Mouse (Mus musculus): ENCODE results near the gene Cmklr1.

Cmklr1 gene

GRCm38 (mm10) chr5:113650035-113650865, at the start of gene Cmklr1:
Cmklr1 (minus strand) TSS chr5:113650426.
- in situ Hi-C loops (cut with MboI; ENCODE audit: low sequenced_read_pairs) = no loop called here

GRCm38 (mm10) chr5:113694415-113694814, 44.2 kb upstream of the Cmklr1 start:
- in situ Hi-C loops (cut with MboI; ENCODE audit: low sequenced_read_pairs) = no loop called here

GRCm38 (mm10) chr5:113694000-113694399, 43.8 kb upstream of the Cmklr1 start:
- in situ Hi-C loops (cut with MboI; ENCODE audit: low sequenced_read_pairs) = no loop called here

GRCm38 (mm10) chr5:113693196-113693755, 43.0 kb upstream of the Cmklr1 start:
- in situ Hi-C loops (cut with MboI; ENCODE audit: low sequenced_read_pairs) = no loop called here

GRCm38 (mm10) chr5:113690866-113691265, 40.6 kb upstream of the Cmklr1 start:
- in situ Hi-C loops (cut with MboI; ENCODE audit: low sequenced_read_pairs) = no loop called here

GRCm38 (mm10) chr5:113690069-113690548, 39.9 kb upstream of the Cmklr1 start:
- in situ Hi-C loops (cut with MboI; ENCODE audit: low sequenced_read_pairs) = no loop called here

GRCm38 (mm10) chr5:113687514-113687913, 37.3 kb upstream of the Cmklr1 start:
- in situ Hi-C loops (cut with MboI; ENCODE audit: low sequenced_read_pairs) = no loop called here

GRCm38 (mm10) chr5:113685471-113685870, 35.2 kb upstream of the Cmklr1 start:
- in situ Hi-C loops (cut with MboI; ENCODE audit: low sequenced_read_pairs) = no loop called here

GRCm38 (mm10) chr5:113683246-113683645, 33.0 kb upstream of the Cmklr1 start:
- in situ Hi-C loops (cut with MboI; ENCODE audit: low sequenced_read_pairs) = no loop called here

GRCm38 (mm10) chr5:113682472-113682871, 32.2 kb upstream of the Cmklr1 start:
- in situ Hi-C loops (cut with MboI; ENCODE audit: low sequenced_read_pairs) = no loop called here

- in situ Hi-C loops (cut with MboI; ENCODE audit: low sequenced_read_pairs) = no loop called here
Measured at GRCm38 (mm10) chr5:113681219-113681618, 31.0 kb upstream of the Cmklr1 start.

- in situ Hi-C loops (cut with MboI; ENCODE audit: low sequenced_read_pairs) = no loop called here
Measured at GRCm38 (mm10) chr5:113679509-113679908, 29.3 kb upstream of the Cmklr1 start.

- in situ Hi-C loops (cut with MboI; ENCODE audit: low sequenced_read_pairs) = no loop called here
Measured at GRCm38 (mm10) chr5:113678743-113679452, 28.7 kb upstream of the Cmklr1 start.

- in situ Hi-C loops (cut with MboI; ENCODE audit: low sequenced_read_pairs) = no loop called here
Measured at GRCm38 (mm10) chr5:113677541-113677940, 27.3 kb upstream of the Cmklr1 start.

GRCm38 (mm10) chr5:113674851-113675250, 24.6 kb upstream of the Cmklr1 start:
- in situ Hi-C loops (cut with MboI; ENCODE audit: low sequenced_read_pairs) = no loop called here

- in situ Hi-C loops (cut with MboI; ENCODE audit: low sequenced_read_pairs) = no loop called here
Measured at GRCm38 (mm10) chr5:113672456-113672855, 22.2 kb upstream of the Cmklr1 start.

- in situ Hi-C loops (cut with MboI; ENCODE audit: low sequenced_read_pairs) = no loop called here
Measured at GRCm38 (mm10) chr5:113670597-113670996, 20.4 kb upstream of the Cmklr1 start.

GRCm38 (mm10) chr5:113670110-113670509, 19.9 kb upstream of the Cmklr1 start:
- in situ Hi-C loops (cut with MboI; ENCODE audit: low sequenced_read_pairs) = no loop called here

GRCm38 (mm10) chr5:113664629-113665195, 14.5 kb upstream of the Cmklr1 start:
- in situ Hi-C loops (cut with MboI; ENCODE audit: low sequenced_read_pairs) = no loop called here

GRCm38 (mm10) chr5:113664127-113664526, 13.9 kb upstream of the Cmklr1 start:
- in situ Hi-C loops (cut with MboI; ENCODE audit: low sequenced_read_pairs) = no loop called here

GRCm38 (mm10) chr5:113660872-113661271, 10.6 kb upstream of the Cmklr1 start:
- in situ Hi-C loops (cut with MboI; ENCODE audit: low sequenced_read_pairs) = no loop called here
